Mouse (Mus musculus) midbrain, postnatal 0 days (tissue): Measurements from ENCODE around the gene Pknox2. TPM values are rescaled to one million over a fixed set of nuclear protein-coding genes. Genes with fewer than 3 reads are reported as not detected.

Experiments used
- ATAC-seq: fragments of 200-750 bp; cut with Nextera tagmentation; 2 replicates; pipeline ENCODE4 v1.8.0; 2017; ENCODE audit warnings: moderate number of reproducible peaks, mild to moderate bottlenecking, moderate TSS enrichment, moderate library complexity; ENCODE audit not compliant: low FRiP score
- DNase-seq: peaks from one replicate; pipeline ENCODE4 v3.0.0-alpha.2; 2015; ENCODE audit warnings: low spot score
- H3K27ac ChIP-seq: fragments of 300-500 bp; sonication (generic); 2 replicates; pipeline ENCODE4 v1.5.1; 2014; ENCODE audit warnings: low read depth, mild to moderate bottlenecking, low read length, mixed read lengths
- H3K27me3 ChIP-seq: fragments of 300-500 bp; sonication (generic); 2 replicates; pipeline ENCODE4 v1.6.1; 2014; ENCODE audit warnings: low read length, control low read depth, mixed read lengths; ENCODE audit not compliant: insufficient read depth
- H3K36me3 ChIP-seq: fragments of 300-500 bp; sonication (generic); 2 replicates; pipeline ENCODE4 v1.6.1; 2014; ENCODE audit warnings: low read length, control low read depth, mixed read lengths; ENCODE audit not compliant: insufficient read depth
- H3K4me1 ChIP-seq: fragments of 300-500 bp; sonication (generic); 2 replicates; pipeline ENCODE4 v1.6.1; 2014; ENCODE audit warnings: mild to moderate bottlenecking, control low read depth, antibody characterized with exemption, low read length, mixed read lengths; ENCODE audit not compliant: insufficient read depth
- H3K4me2 ChIP-seq: fragments of 300-500 bp; sonication (generic); 2 replicates; pipeline ENCODE4 v1.6.1; 2014; ENCODE audit warnings: low read depth, mild to moderate bottlenecking, low read length, mixed read lengths; ENCODE audit not compliant: poor library complexity, severe bottlenecking
- H3K4me3 ChIP-seq: fragments of 300-500 bp; sonication (generic); 2 replicates; pipeline ENCODE4 v1.5.1; 2014; ENCODE audit warnings: low read depth, mild to moderate bottlenecking, low read length, moderate library complexity
- H3K9ac ChIP-seq: fragments of 300-500 bp; sonication (generic); replicated peaks from 2 replicates; pipeline ENCODE4 v1.6.1; 2014; ENCODE audit warnings: mild to moderate bottlenecking, low read length, moderate library complexity, mixed read lengths; ENCODE audit not compliant: poor library complexity, severe bottlenecking
- H3K9me3 ChIP-seq: fragments of 300-500 bp; sonication (generic); 2 replicates; pipeline ENCODE4 v1.6.1; 2016; ENCODE audit warnings: low read length, control low read depth
- CTCF ChIP-seq: IDR thresholded peaks from 2 replicates; pipeline ENCODE4 v1.5.1; 2016; ENCODE audit warnings: antibody characterized with exemption, mild to moderate bottlenecking
- WGBS: fragments of 180-500 bp; shearing (Covaris S2); extraction: QIAGEN DNeasy Blood & Tissue Kit; methylation state at CpG from one replicate; pipeline ENCODE4 v1.1.7; 2014; 5-methylcytosine and 5-hydroxymethylcytosine counted together
- polyA plus RNA-seq: library from polyadenylated mRNA; unstranded; fragments of >200 nt; fragmentation: Nextera tagmentation; extraction: Ambion mirVana; gene quantifications from 2 replicates; pipeline ENCODE4 v1.2.1, GENCODE M21; 2015
- total RNA-seq: library from RNA; depleted of rRNA; stranded (reverse); fragments of >200 nt; gene quantifications from 2 replicates; pipeline ENCODE4 v1.2.3, GENCODE M21; 2014; rRNA removed

Pknox2 gene
- total and polyA plus RNA-seq, 2 experiments from 2014 or later: 23.6 to 26.6 TPM

DNA sequence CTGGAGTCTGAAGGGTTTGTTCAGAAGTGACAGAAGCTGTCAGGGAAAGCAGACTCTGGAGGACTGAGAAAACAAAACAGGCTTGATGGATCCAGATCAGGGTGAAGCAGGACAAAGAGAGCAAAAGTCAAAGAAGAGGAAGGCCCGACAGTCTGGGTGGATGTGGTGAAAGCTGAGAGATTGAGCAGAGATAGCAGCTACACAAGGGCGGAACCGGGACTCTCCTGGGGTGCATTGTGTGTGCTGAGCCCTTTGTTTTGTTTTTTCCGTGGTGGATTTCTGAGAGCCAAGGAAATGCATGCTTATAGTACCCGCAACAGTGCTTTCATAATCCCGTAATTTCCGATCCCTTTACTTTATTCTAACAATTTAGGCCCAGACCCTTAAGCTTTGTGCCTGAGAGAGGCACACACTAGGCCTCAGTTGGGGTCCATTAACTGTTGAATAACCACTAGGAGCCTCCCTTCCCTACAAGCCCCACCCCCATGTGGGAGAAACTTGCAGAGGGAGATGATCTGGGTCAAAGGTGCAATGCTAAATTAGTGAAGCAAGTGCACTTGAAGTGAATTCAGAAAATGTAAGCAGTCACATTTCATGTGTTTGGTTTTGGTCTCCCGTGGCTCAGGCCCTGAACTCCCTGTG is 289.6 kb downstream of the Pknox2 start:
- H3K9ac ChIP-seq: no peak overlapping the region
- H3K27ac ChIP-seq: no peak overlapping the region
- ATAC-seq: no peak

DNA sequence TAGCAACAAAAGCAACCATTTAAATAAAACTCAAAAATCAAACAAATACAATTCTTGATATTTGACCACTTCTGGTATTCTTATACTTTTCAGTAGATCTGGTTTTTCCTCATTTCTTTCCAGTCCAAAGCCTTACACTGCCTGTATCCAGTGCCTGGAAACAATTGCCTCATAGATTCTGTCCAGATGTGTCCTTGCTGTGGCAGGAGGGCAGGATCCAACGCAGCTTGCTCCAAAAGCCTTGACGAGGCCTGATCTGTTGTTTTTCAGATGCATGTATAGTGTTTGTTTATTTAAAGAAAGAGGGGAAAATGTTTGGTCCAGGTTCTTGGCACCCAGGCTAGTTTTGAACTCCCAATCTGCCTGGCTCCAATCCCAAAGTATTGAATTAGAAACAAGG is 290.9 kb downstream of the Pknox2 start:
- Histone ChIP-seq H3K27ac (no peak overlapping the region), H3K4me1 (no peaks in the 10 kb centered on the region), H3K9ac (no peak overlapping the region), H3K4me2 (no peak overlapping the region), H3K4me3 (no peak overlapping the region), H3K9me3 (no peaks in the 10 kb centered on the region), H3K36me3 (peaks cover 24% of the 10 kb centered on the region), H3K27me3 (no peaks in the 10 kb centered on the region)
- WGBS: 73% methylated on average over 2 of the region's 2 CpGs
- ATAC-seq (no peak), DNase-seq (no peak)
- TF ChIP-seq CTCF: no peak

More for the DNA sequence above, 289.6 kb downstream of the Pknox2 start:
- DNase-seq: no peak
- TF ChIP-seq CTCF: no peak
- H3K9me3 ChIP-seq: no peaks in the 10 kb centered on the region
- no peaks in the 10 kb centered on the region for H3K4me1 ChIP-seq
- H3K4me3 ChIP-seq: no peak overlapping the region
- H3K36me3 ChIP-seq: peaks cover 31% of the 10 kb centered on the region
- WGBS: 8% methylated on average over 8 of the region's 8 CpGs
- no peak overlapping the region for H3K4me2 ChIP-seq
- H3K27me3 ChIP-seq: no peaks in the 10 kb centered on the region

DNA sequence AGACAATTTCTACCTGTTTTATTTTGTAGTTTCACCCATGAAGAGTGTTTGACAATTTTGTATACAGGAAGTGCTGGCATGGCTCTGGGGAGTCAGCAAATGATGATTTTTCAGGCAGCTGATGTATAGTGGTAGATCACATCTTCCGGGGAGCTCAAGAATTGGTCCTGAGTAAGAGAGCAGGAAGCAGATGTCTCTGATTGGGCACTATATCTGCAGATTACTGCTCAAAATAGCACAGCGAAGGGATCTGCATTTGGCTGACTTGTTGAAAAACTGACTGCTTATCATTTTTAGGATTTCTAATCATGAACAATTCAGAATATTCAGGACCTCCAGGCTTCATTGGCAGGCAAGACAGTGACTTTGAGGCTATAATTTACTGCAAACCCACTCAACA is 295.0 kb downstream of the Pknox2 start:
- whole genome bisulfite sequencing: 93% methylated on average over 2 of the region's 2 CpGs
- H3K9me3 ChIP-seq: no peaks in the 10 kb centered on the region
- no peak overlapping the region for H3K4me3 ChIP-seq
- no peak for ATAC-seq
- no peak overlapping the region for H3K9ac ChIP-seq
- no peak overlapping the region for H3K27ac ChIP-seq
- TF ChIP-seq CTCF: no peak
- no peak overlapping the region for H3K4me2 ChIP-seq
- H3K4me1 ChIP-seq: no peaks in the 10 kb centered on the region
- H3K36me3 ChIP-seq: peaks cover 44% of the 10 kb centered on the region
- DNase-seq: no peak
- H3K27me3 ChIP-seq: no peaks in the 10 kb centered on the region

DNA sequence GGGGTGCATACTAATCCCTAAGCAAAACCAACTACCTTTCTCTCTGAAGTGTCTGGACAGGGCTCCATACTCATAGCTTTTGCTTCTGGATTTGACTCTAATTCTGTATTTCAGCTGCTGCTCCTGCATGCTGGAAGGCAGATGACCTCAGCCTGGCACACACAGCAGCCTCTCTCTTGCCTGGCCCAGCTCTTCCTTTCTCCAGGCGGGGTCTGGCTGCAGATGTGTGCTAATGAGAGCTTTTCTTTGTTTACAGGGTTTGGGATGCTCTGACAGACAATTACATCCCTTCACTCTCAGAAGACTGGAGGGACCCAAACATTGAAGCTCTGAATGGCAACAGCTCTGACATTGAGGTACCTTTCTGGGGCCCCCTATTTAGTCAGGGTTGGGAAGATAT is 297.1 kb downstream of the Pknox2 start:
- WGBS: 68% methylated on average over 1 of the region's 1 CpGs

DNA sequence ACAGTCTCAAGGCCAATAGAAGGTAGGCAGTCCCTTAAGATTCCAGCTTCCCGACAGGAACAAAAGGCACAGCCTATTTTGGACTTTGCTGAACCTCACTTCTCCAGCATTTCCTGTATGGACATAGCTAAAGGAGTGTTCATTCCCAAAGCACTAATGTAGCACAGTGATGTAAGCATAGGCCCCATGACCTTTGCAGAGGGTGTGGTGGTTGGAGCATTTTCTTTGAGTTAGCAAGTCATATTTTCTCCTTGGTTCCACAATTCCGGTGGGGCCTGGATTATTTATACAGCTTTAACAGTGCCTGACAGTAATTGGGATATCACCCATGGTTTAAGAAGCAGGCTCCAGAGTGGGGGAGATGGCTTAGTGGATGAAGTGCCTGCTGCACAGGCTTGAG is 298.5 kb downstream of the Pknox2 start:
- DNase-seq (no peak), ATAC-seq (no peak)
- Histone ChIP-seq H3K9ac (no peak overlapping the region), H3K4me3 (no peak overlapping the region), H3K4me1 (no peaks in the 10 kb centered on the region), H3K27ac (no peak overlapping the region), H3K36me3 (peaks cover 61% of the 10 kb centered on the region), H3K4me2 (no peak overlapping the region), H3K9me3 (no peaks in the 10 kb centered on the region), H3K27me3 (no peaks in the 10 kb centered on the region)
- 77% methylated on average over 2 of the region's 2 CpGs for WGBS
- no peak for TF ChIP-seq CTCF

More for the DNA sequence above, 297.1 kb downstream of the Pknox2 start:
- H3K9me3 ChIP-seq: no peaks in the 10 kb centered on the region
- H3K27ac ChIP-seq: no peak overlapping the region; the same call in 1 of the 2 replicates
- no peak for DNase-seq
- H3K4me1 ChIP-seq: no peaks in the 10 kb centered on the region
- ATAC-seq: no peak
- H3K27me3 ChIP-seq: no peaks in the 10 kb centered on the region
- H3K4me3 ChIP-seq: no peak overlapping the region
- H3K4me2 ChIP-seq: no peak overlapping the region
- no peak for TF ChIP-seq CTCF
- no peak overlapping the region for H3K9ac ChIP-seq
- H3K36me3 ChIP-seq: peaks cover 52% of the 10 kb centered on the region

DNA sequence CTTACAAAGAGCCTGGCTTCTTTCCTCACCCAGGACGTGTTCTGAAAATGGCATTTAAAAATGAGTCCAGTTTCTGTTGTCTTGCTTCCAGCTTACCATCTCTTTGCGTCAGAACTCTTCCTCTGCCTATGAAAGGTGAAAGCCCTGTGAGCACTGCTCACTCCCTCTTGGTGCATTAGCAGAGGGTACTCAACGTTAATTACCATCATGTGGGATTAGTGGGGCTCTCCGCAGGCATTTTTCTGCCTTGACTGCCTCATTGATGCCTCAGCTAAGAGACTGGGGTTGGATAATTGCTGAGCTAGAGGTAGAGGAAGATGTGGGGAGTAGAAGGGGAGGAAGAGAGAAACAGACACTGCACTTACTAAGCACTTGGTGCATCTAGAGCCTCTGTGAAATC is 300.9 kb downstream of the Pknox2 start:
- Histone ChIP-seq H3K4me3 (no peak overlapping the region), H3K9ac (no peak overlapping the region), H3K4me2 (no peak overlapping the region), H3K27me3 (no peaks in the 10 kb centered on the region), H3K27ac (no peak overlapping the region), H3K9me3 (no peaks in the 10 kb centered on the region), H3K4me1 (no peaks in the 10 kb centered on the region), H3K36me3 (peaks cover 58% of the 10 kb centered on the region)
- DNase-seq: no peak
- WGBS: 27% methylated on average over 4 of the region's 4 CpGs
- no peak for TF ChIP-seq CTCF
- no peak for ATAC-seq

Other genes with a start within 250 kb of the Pknox2 start
- 4.9 and 5.9 TPM in 2 replicates for gene Tmem218, start 60.8 kb upstream of the Pknox2 start, total RNA-seq
- gene Tmem218, start 60.8 kb upstream of the Pknox2 start, polyA plus RNA-seq: 9.9 TPM in 2 replicates
- 3.5 and 4.2 TPM in 2 replicates for gene Slc37a2, start 108.3 kb upstream of the Pknox2 start, total RNA-seq
- gene Slc37a2, start 108.3 kb upstream of the Pknox2 start, polyA plus RNA-seq: 1.1 and 1.2 TPM in 2 replicates
- 5.0 and 5.4 TPM in 2 replicates for gene Ccdc15, start 201.0 kb upstream of the Pknox2 start, total RNA-seq
- 6.8 and 8.6 TPM in 2 replicates for gene Ccdc15, start 201.0 kb upstream of the Pknox2 start, polyA plus RNA-seq
- 35.7 and 37.1 TPM in 2 replicates for gene Hepacam, start 219.9 kb upstream of the Pknox2 start, total RNA-seq
- 49.9 and 58.1 TPM in 2 replicates for gene Hepacam, start 219.9 kb upstream of the Pknox2 start, polyA plus RNA-seq